8 mouse cellular contexts compared by ENCODE assay signal in the genomic region with DNA sequence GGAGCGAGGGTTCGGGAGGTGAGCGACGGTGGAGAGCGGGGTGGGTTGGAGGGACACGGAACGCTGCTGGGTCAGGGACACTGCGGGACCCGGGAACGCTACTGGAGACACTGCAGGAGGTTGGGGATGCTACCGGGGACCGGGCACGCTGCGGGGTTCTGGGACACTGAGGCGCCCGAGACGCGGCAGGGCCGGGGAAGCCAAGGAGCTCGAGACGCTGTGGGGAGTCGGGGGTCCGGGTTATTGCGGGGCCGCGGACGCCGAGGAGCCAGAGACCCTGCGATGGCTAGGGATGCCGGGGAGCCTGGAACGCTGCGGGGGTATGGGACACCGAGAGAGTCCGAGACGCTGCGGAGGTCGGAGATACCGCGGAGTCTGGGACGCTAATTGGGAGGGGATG. TPM values are rescaled to one million over a fixed set of nuclear protein-coding genes. Genes with fewer than 3 reads are reported as not detected.
DNase-seq lines count a peak whose midpoint lies in the region; ATAC-seq and TF ChIP-seq lines count a peak whose summit lies in the region.

No protein-coding gene starts in this region.

- H3K27ac ChIP-seq in testis, adult 2 months (ENCODE audit: control insufficient read depth, insufficient read depth, low read depth, low read length), result peak overlapping the region; percentile 64
- H3K27ac ChIP-seq in limb, embryonic 14.5 days (replicated peaks; ENCODE audit: low read depth, low read length), result peak overlapping the region; percentile 65
- peak overlapping the region; percentile 85 for H3K27ac ChIP-seq in stomach, embryonic 15.5 days

- H3K9ac ChIP-seq in limb, embryonic 14.5 days (ENCODE audit: low read depth, low read length, severe bottlenecking), result peak overlapping the region; percentile 79
- H3K9ac ChIP-seq in stomach, embryonic 15.5 days, result peak overlapping the region; percentile 82

- H3K4me3 ChIP-seq in testis, adult 2 months (ENCODE audit: control insufficient read depth, low read depth, low read length), result peak overlapping the region; percentile 87
- H3K4me3 ChIP-seq in limb, embryonic 14.5 days (replicated peaks; ENCODE audit: low read length), result peak overlapping the region; percentile 87
- peak overlapping the region; percentile 91 for H3K4me3 ChIP-seq in stomach, embryonic 15.5 days (replicated peaks)

- no peaks in the 10 kb centered on the region for H3K27me3 ChIP-seq in testis, adult 2 months (ENCODE audit: control insufficient read depth, insufficient read depth, low read length)
- no peaks in the 10 kb centered on the region for H3K27me3 ChIP-seq in limb, embryonic 14.5 days (ENCODE audit: control insufficient read depth, insufficient read depth, low read length)
- no peaks in the 10 kb centered on the region for H3K27me3 ChIP-seq in stomach, embryonic 15.5 days (replicated peaks)

- no peak for TF ChIP-seq POLR2A in testis, adult 2 months (IDR thresholded peaks at IDR 0.05; ENCODE audit: control insufficient read depth, low read depth, low read length)
- no peak for TF ChIP-seq POLR2A in limb, embryonic 14.5 days (IDR thresholded peaks at IDR 0.05; ENCODE audit: borderline replicate concordance, extremely low read depth, insufficient read depth, insufficient read length)

- TF ChIP-seq CTCF in testis, adult 2 months (IDR thresholded peaks at IDR 0.05; ENCODE audit: control insufficient read depth, insufficient read depth, insufficient replicate concordance, low read depth, low read length), result no peak

- H3K4me1 ChIP-seq in testis, adult 2 months (ENCODE audit: control insufficient read depth, insufficient read depth, low read length), result peaks cover 6% of the 10 kb centered on the region; the same call in 1 of the 2 replicates
- H3K4me1 ChIP-seq in limb, embryonic 14.5 days (ENCODE audit: control insufficient read depth, insufficient read depth, low read length), result peaks cover 11% of the 10 kb centered on the region; the same call in 1 of the 2 replicates
- H3K4me1 ChIP-seq in stomach, embryonic 15.5 days, result peaks cover 9% of the 10 kb centered on the region

- ATAC-seq in limb, embryonic 14.5 days (ENCODE audit: low FRiP score, low read depth), result peak; percentile 50
- ATAC-seq in stomach, embryonic 15.5 days (ENCODE audit: insufficient read depth, low FRiP score, low read depth), result peak; percentile 76

- peak; percentile 40 for DNase-seq in adrenal gland, postnatal 25 days
- no peak for DNase-seq in adrenal gland, postnatal 14 days
- no peak for DNase-seq in testis, postnatal 10 days (ENCODE audit: low spot score)
- no peak for DNase-seq in limb, embryonic 14.5 days (ENCODE audit: low spot score)
- no peak for DNase-seq in layer of hippocampus, adult 9-11 months
- DNase-seq in left cerebral cortex, postnatal 36 days (ENCODE audit: low spot score in 2 of 2), result no peak

- H3K9me3 ChIP-seq in limb, embryonic 14.5 days (ENCODE audit: control insufficient read depth, low read length), result no peaks in the 10 kb centered on the region
- no peaks in the 10 kb centered on the region for H3K9me3 ChIP-seq in stomach, embryonic 15.5 days

- peaks cover 1% of the 10 kb centered on the region; the same call in 1 of the 2 replicates for H3K36me3 ChIP-seq in testis, adult 2 months (ENCODE audit: control insufficient read depth, insufficient read depth, low read length)
- peaks cover 27% of the 10 kb centered on the region for H3K36me3 ChIP-seq in limb, embryonic 14.5 days (ENCODE audit: control insufficient read depth, insufficient read depth, low read length)
- peaks cover 18% of the 10 kb centered on the region for H3K36me3 ChIP-seq in stomach, embryonic 15.5 days

- under 1% methylated on average over 35 of the region's 40 CpGs for WGBS in limb, embryonic 14.5 days
- under 1% methylated on average over 40 of the region's 40 CpGs for WGBS in stomach, embryonic 15.5 days

- intact Hi-C loops in left cerebral cortex, postnatal 36 days (cut with DNase I), result loop anchor here (2.0 kb wide), 1 partner anchor 182 kb away; a partner anchor contains a TSS

- peak overlapping the region; percentile 70 for H3K4me2 ChIP-seq in limb, embryonic 14.5 days (replicated peaks; ENCODE audit: low read depth, low read length, severe bottlenecking)
- H3K4me2 ChIP-seq in stomach, embryonic 15.5 days, result peak overlapping the region; percentile 85

RNA-seq across cellular contexts. Expression of a gene that starts 0.3 kb away (rescaled TPM):
- 1.0 and 1.2 TPM in 2 replicates for total RNA-seq in adrenal gland, postnatal 25 days (2021)
- total RNA-seq in adrenal gland, postnatal 14 days (2021), result 0.63 and 0.94 TPM in 2 replicates
- polyA plus RNA-seq in testis, adult 2 months (2012; rRNA removed), result 0.30 and 0.42 TPM in 2 replicates
- polyA plus RNA-seq in limb, embryonic 14.5 days (2012; rRNA removed), result 0.64 and 0.69 TPM in 2 replicates
- polyA plus RNA-seq in limb, embryonic 14.5 days (2014; fragmentation: Nextera tagmentation; extraction: Ambion mirVana), result 0.63 and 0.65 TPM in 2 replicates
- polyA plus RNA-seq in stomach, embryonic 15.5 days (2015; fragmentation: Nextera tagmentation; extraction: Ambion mirVana), result 0.63 and 0.64 TPM in 2 replicates
- total RNA-seq in left cerebral cortex, postnatal 36 days (2021), result 1 to 10 TPM; 2.6 to 4.8 TPM

RNA-seq across cellular contexts. Expression of a gene that starts 22.7 kb away (rescaled TPM):
- total RNA-seq in adrenal gland, postnatal 25 days (2021), result 3.7 and 5.6 TPM in 2 replicates
- 5.1 and 7.2 TPM in 2 replicates for total RNA-seq in adrenal gland, postnatal 14 days (2021)
- polyA plus RNA-seq in testis, adult 2 months (2012; rRNA removed), result 6.6 and 8.5 TPM in 2 replicates
- polyA plus RNA-seq in limb, embryonic 14.5 days (2012; rRNA removed), result 2.0 and 2.3 TPM in 2 replicates
- polyA plus RNA-seq in limb, embryonic 14.5 days (2014; fragmentation: Nextera tagmentation; extraction: Ambion mirVana), result 1.7 and 1.9 TPM in 2 replicates
- 0.86 and 1.4 TPM in 2 replicates for polyA plus RNA-seq in stomach, embryonic 15.5 days (2015; fragmentation: Nextera tagmentation; extraction: Ambion mirVana)
- total RNA-seq in left cerebral cortex, postnatal 36 days (2021), result 10 to 100 TPM; 24.1 to 26.6 TPM
